Mouse (Mus musculus): Measurements from ENCODE around the gene Sh3pxd2a. TPM values are rescaled to one million over a fixed set of nuclear protein-coding genes. Genes with fewer than 3 reads are reported as not detected.

Sh3pxd2a gene
- total and polyA plus RNA-seq, 2 experiments from 2014 or later = 3.4 to 47.2 TPM

DNA sequence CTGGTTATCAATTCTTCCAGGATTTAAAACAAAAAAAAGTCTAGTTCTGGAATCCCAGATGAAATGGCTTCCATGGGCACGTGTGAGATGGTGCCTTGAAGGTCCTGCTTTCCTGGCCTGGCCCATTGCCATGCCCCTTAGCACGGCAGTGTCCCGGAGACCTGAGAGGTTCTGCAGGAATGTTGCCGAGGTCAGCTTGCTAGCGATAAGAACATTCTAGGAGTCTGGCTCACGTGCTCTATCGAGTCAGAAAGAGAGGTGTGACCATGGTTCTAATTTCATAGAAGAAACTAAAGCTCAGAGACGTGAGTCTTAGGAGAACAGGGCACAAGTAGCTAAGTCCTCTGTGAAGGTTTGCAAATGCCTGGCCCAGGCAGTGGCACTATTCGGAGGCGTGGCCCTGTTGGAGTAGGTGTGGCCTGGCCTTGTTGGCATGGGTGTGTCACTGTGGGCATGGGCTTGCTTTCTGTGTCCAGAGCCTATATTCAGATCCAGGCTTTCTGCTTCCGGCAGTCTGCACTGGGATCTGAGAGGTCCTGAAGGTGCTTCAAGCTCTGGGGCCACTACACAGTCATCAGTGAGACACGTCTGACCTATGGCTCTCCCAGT lies 96.8 kb downstream of the Sh3pxd2a start:
- ATAC-seq (ENCODE audit: insufficient read depth, low read depth) (peak; percentile 45), DNase-seq (ENCODE audit: low spot score) (no peak)
- no peaks in the 10 kb centered on the region for H3K27me3 ChIP-seq (ENCODE audit: control insufficient read depth, insufficient read depth, low read length)
- TF ChIP-seq CTCF (IDR thresholded peaks at IDR 0.05; ENCODE audit: low read depth) (no peak), EP300 (IDR thresholded peaks at IDR 0.05; ENCODE audit: low read depth) (no peak)
- H3K4me2 ChIP-seq (ENCODE audit: low read depth, low read length) = no peak overlapping the region
- H3K9me3 ChIP-seq (replicated peaks; ENCODE audit: control insufficient read depth, low read length) = no peaks in the 10 kb centered on the region
- peaks cover 27% of the 10 kb centered on the region for H3K36me3 ChIP-seq (replicated peaks; ENCODE audit: control insufficient read depth, insufficient read depth, low read length)
- H3K27ac ChIP-seq (ENCODE audit: low read depth) = peak overlapping the region; percentile 6; the same call in 1 of the 2 replicates
- peaks cover 17% of the 10 kb centered on the region for H3K4me1 ChIP-seq (ENCODE audit: control insufficient read depth, insufficient read depth)
- no peak overlapping the region for H3K4me3 ChIP-seq (ENCODE audit: low read depth, low read length)
- no peak overlapping the region for H3K9ac ChIP-seq (replicated peaks; ENCODE audit: low read depth, low read length)
- WGBS = 45% methylated on average over 12 of the region's 12 CpGs

GRCm38 (mm10) chr19:47366576-47366975 lies 97.6 kb downstream of the Sh3pxd2a start:
- no peaks in the 10 kb centered on the region for H3K9me3 ChIP-seq (replicated peaks; ENCODE audit: control insufficient read depth, low read length)
- H3K27ac ChIP-seq (ENCODE audit: low read depth) = no peak overlapping the region
- TF ChIP-seq CTCF (IDR thresholded peaks at IDR 0.05; ENCODE audit: low read depth) (no peak), EP300 (IDR thresholded peaks at IDR 0.05; ENCODE audit: low read depth) (no peak)
- ATAC-seq (ENCODE audit: insufficient read depth, low read depth) (no peak), DNase-seq (ENCODE audit: low spot score) (no peak)
- no peaks in the 10 kb centered on the region for H3K27me3 ChIP-seq (ENCODE audit: control insufficient read depth, insufficient read depth, low read length)
- H3K4me1 ChIP-seq (ENCODE audit: control insufficient read depth, insufficient read depth) = peaks cover 17% of the 10 kb centered on the region
- H3K9ac ChIP-seq (replicated peaks; ENCODE audit: low read depth, low read length) = no peak overlapping the region
- H3K4me2 ChIP-seq (ENCODE audit: low read depth, low read length) = no peak overlapping the region
- 82% methylated on average over 8 of the region's 8 CpGs for WGBS
- H3K36me3 ChIP-seq (replicated peaks; ENCODE audit: control insufficient read depth, insufficient read depth, low read length) = peaks cover 28% of the 10 kb centered on the region
- no peak overlapping the region for H3K4me3 ChIP-seq (ENCODE audit: low read depth, low read length)

GRCm38 (mm10) chr19:47363086-47363668 lies 101.0 kb downstream of the Sh3pxd2a start:
- TF ChIP-seq EP300 (IDR thresholded peaks at IDR 0.05; ENCODE audit: low read depth) = no peak
- no peak for TF ChIP-seq CTCF (IDR thresholded peaks at IDR 0.05; ENCODE audit: low read depth)
- DNase-seq (ENCODE audit: low spot score) (no peak), ATAC-seq (ENCODE audit: insufficient read depth, low read depth) (no peak)
- Histone ChIP-seq H3K36me3 (replicated peaks; ENCODE audit: control insufficient read depth, insufficient read depth, low read length) (peaks cover 24% of the 10 kb centered on the region), H3K4me1 (ENCODE audit: control insufficient read depth, insufficient read depth) (peaks cover 17% of the 10 kb centered on the region), H3K27ac (ENCODE audit: low read depth) (no peak overlapping the region), H3K27me3 (ENCODE audit: control insufficient read depth, insufficient read depth, low read length) (no peaks in the 10 kb centered on the region), H3K9me3 (replicated peaks; ENCODE audit: control insufficient read depth, low read length) (no peaks in the 10 kb centered on the region), H3K4me3 (ENCODE audit: low read depth, low read length) (no peak overlapping the region), H3K9ac (replicated peaks; ENCODE audit: low read depth, low read length) (no peak overlapping the region), H3K4me2 (ENCODE audit: low read depth, low read length) (no peak overlapping the region)
- 79% methylated on average over 9 of the region's 9 CpGs for WGBS

- H3K4me2 ChIP-seq (ENCODE audit: low read depth, low read length) = no peak overlapping the region
- TF ChIP-seq CTCF (IDR thresholded peaks at IDR 0.05; ENCODE audit: low read depth) = peak; percentile 16; the same call in 1 of the 2 replicates
- no peak for TF ChIP-seq EP300 (IDR thresholded peaks at IDR 0.05; ENCODE audit: low read depth)
- no peak overlapping the region for H3K27ac ChIP-seq (ENCODE audit: low read depth)
- H3K9ac ChIP-seq (replicated peaks; ENCODE audit: low read depth, low read length) = no peak overlapping the region
- 76% methylated on average over 3 of the region's 3 CpGs for WGBS
- no peak for ATAC-seq (ENCODE audit: insufficient read depth, low read depth)
- H3K4me1 ChIP-seq (ENCODE audit: control insufficient read depth, insufficient read depth) = no peaks in the 10 kb centered on the region
- no peak for DNase-seq (ENCODE audit: low spot score)
- H3K9me3 ChIP-seq (replicated peaks; ENCODE audit: control insufficient read depth, low read length) = no peaks in the 10 kb centered on the region
- H3K4me3 ChIP-seq (ENCODE audit: low read depth, low read length) = no peak overlapping the region
- no peaks in the 10 kb centered on the region for H3K27me3 ChIP-seq (ENCODE audit: control insufficient read depth, insufficient read depth, low read length)
- peaks cover 24% of the 10 kb centered on the region for H3K36me3 ChIP-seq (replicated peaks; ENCODE audit: control insufficient read depth, insufficient read depth, low read length)
These were observed 103.3 kb downstream of the Sh3pxd2a start for GRCm38 (mm10) chr19:47360921-47361320.

DNA sequence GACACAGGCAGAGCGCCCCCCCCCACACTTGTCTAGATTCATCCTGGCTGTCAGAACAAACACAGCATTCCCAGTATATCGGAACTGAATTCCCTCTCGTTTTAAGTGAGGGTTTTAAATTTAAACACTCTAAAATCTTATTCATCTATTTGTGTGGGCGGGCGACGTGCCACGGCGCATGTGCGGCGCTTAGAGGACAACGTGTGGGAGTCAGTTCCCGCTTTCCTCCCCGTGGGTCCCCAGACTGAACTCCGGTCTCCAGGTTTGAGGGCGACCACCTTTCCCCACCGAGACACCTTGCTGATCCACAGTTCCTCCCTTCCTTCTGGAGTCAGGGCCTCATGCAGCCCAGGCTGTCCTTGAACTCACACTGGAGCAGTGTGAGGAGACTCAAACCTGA lies 104.2 kb downstream of the Sh3pxd2a start:
- ATAC-seq (ENCODE audit: insufficient read depth, low read depth) (no peak), DNase-seq (ENCODE audit: low spot score) (no peak)
- no peak for TF ChIP-seq CTCF (IDR thresholded peaks at IDR 0.05; ENCODE audit: low read depth)
- no peak for TF ChIP-seq EP300 (IDR thresholded peaks at IDR 0.05; ENCODE audit: low read depth)
- WGBS = 88% methylated on average over 16 of the region's 16 CpGs
- H3K9ac ChIP-seq (replicated peaks; ENCODE audit: low read depth, low read length) = no peak overlapping the region
- H3K27me3 ChIP-seq (ENCODE audit: control insufficient read depth, insufficient read depth, low read length) = no peaks in the 10 kb centered on the region
- no peaks in the 10 kb centered on the region for H3K9me3 ChIP-seq (replicated peaks; ENCODE audit: control insufficient read depth, low read length)
- no peak overlapping the region for H3K4me3 ChIP-seq (ENCODE audit: low read depth, low read length)
- H3K36me3 ChIP-seq (replicated peaks; ENCODE audit: control insufficient read depth, insufficient read depth, low read length) = peaks cover 24% of the 10 kb centered on the region
- H3K27ac ChIP-seq (ENCODE audit: low read depth) = no peak overlapping the region
- no peaks in the 10 kb centered on the region for H3K4me1 ChIP-seq (ENCODE audit: control insufficient read depth, insufficient read depth)
- no peak overlapping the region for H3K4me2 ChIP-seq (ENCODE audit: low read depth, low read length)

Measured in heart, postnatal 0 days (tissue).